Mouse (Mus musculus): ENCODE measurements at regions not wholly inside any gene's neighbourhood (a gene's known extent, or its start where the extent isn't known, plus 50 kb on each side); places are given as distances from the start of the nearest gene placed in this dataset.

GRCm38 (mm10) chr8:17588189-17588588 lies 1389.9 kb downstream of the Defb40 start:
- Histone ChIP-seq H3K4me3 (ENCODE audit: low read depth, low read length) (no peak overlapping the region), H3K36me3 (replicated peaks; ENCODE audit: control insufficient read depth, insufficient read depth, low read depth, low read length) (no peaks in the 10 kb centered on the region), H3K4me1 (ENCODE audit: control insufficient read depth, insufficient read depth, low read length) (no peaks in the 10 kb centered on the region), H3K9ac (replicated peaks; ENCODE audit: low read length) (no peak overlapping the region), H3K27me3 (ENCODE audit: control insufficient read depth, insufficient read depth, low read length) (no peaks in the 10 kb centered on the region), H3K4me2 (ENCODE audit: low read depth, low read length) (no peak overlapping the region), H3K9me3 (replicated peaks; ENCODE audit: control insufficient read depth, low read length) (no peaks in the 10 kb centered on the region), H3K27ac (replicated peaks; ENCODE audit: low read depth, low read length) (no peak overlapping the region)
- DNase-seq (ENCODE audit: low spot score) = no peak
- no peak for ATAC-seq (replicated peaks; ENCODE audit: insufficient number of reproducible peaks, low FRiP score, low TSS enrichment, low read depth)

GRCm38 (mm10) chr8:17587261-17587861 lies 1390.7 kb downstream of the Defb40 start:
- no peak for DNase-seq (ENCODE audit: low spot score)
- no peaks in the 10 kb centered on the region for H3K9me3 ChIP-seq (replicated peaks; ENCODE audit: control insufficient read depth, low read length)
- 57% methylated on average over 5 of the region's 5 CpGs for WGBS
- H3K36me3 ChIP-seq (replicated peaks; ENCODE audit: control insufficient read depth, insufficient read depth, low read depth, low read length) = no peaks in the 10 kb centered on the region
- no peak overlapping the region for H3K4me3 ChIP-seq (ENCODE audit: low read depth, low read length)
- no peaks in the 10 kb centered on the region for H3K4me1 ChIP-seq (ENCODE audit: control insufficient read depth, insufficient read depth, low read length)
- no peak overlapping the region for H3K4me2 ChIP-seq (ENCODE audit: low read depth, low read length)
- no peak overlapping the region for H3K9ac ChIP-seq (replicated peaks; ENCODE audit: low read length)
- no peak overlapping the region for H3K27ac ChIP-seq (replicated peaks; ENCODE audit: low read depth, low read length)
- ATAC-seq (replicated peaks; ENCODE audit: insufficient number of reproducible peaks, low FRiP score, low TSS enrichment, low read depth) = no peak
- no peaks in the 10 kb centered on the region for H3K27me3 ChIP-seq (ENCODE audit: control insufficient read depth, insufficient read depth, low read length)
